Mouse (Mus musculus): Measurements from ENCODE around the gene Mrgpra9. TPM values are rescaled to one million over a fixed set of nuclear protein-coding genes. Genes with fewer than 3 reads are reported as not detected.
"Not testable (repeated sequence)": the region's sequence is repeated elsewhere in the genome, so short reads cannot be mapped to it uniquely, and the experiment has no call there.

The Mrgpra9 gene
- not detected in 2 replicates for polyA plus RNA-seq (2014; fragmentation: Nextera tagmentation; extraction: Ambion mirVana)

DNA sequence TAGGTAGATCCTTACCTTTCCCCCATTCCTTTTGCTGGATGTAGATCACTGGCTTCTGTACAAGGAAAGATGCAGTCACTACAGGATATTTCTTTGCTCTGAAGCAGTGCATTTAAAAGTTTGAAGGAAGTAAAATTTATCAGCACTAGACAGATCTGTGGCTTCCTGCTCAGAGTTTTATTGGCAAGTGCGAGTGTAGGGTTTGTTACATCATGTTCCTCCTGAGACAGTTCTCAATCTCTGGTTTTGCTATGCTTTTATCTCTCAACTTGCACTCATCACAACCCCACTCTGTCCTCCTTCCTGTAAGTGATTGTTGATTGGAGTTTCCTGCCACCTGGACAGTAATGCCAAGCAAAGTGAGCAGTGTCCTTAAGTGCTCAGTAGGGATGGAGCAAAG is at the start of gene Mrgpra9:
Mrgpra9 (minus strand) TSS at position 79 of the 400 bp plus-strand sequence.
- WGBS, result 66% methylated on average over 1 of the region's 1 CpGs
- Histone ChIP-seq H3K4me1 (ENCODE audit: control insufficient read depth, insufficient read depth, low read length) (no peaks in the 10 kb centered on the region), H3K9me3 (ENCODE audit: control insufficient read depth, low read length) (no peaks in the 10 kb centered on the region)

DNA sequence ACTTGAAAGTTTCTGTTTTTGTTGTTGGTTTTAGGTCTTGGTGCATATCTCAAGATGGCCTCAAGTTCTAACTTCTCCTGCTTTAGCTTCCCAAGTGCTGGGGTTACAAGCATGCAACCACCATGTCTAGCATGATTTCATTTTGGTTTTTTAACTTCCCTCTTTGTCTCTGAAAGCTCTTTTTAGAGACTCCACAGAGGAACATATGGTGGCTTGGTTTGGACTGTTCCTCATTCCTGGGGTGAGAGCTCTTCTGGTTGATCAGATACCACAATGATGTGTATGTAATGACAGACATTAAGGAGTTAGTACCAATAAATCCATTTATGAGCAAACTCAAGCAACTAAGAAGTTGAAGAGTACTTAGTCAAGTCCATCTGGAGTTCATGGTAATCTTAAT is 47.0 kb upstream of the Mrgpra9 start:
- H3K27ac ChIP-seq (replicated peaks; ENCODE audit: low read depth, low read length); H3K4me2 ChIP-seq (ENCODE audit: low read length); DNase-seq; H3K9me3 ChIP-seq (ENCODE audit: control insufficient read depth, low read length); H3K27me3 ChIP-seq (ENCODE audit: control insufficient read depth, insufficient read depth, low read length); H3K4me3 ChIP-seq (replicated peaks; ENCODE audit: low read depth, low read length); H3K4me1 ChIP-seq (ENCODE audit: control insufficient read depth, insufficient read depth, low read length); ATAC-seq (ENCODE audit: low FRiP score, low TSS enrichment); H3K9ac ChIP-seq (replicated peaks; ENCODE audit: low read length); H3K36me3 ChIP-seq (ENCODE audit: control insufficient read depth, insufficient read depth, low read length): not testable (repeated sequence)

More for the DNA sequence above, at the start of gene Mrgpra9:
- DNase-seq (no peak), ATAC-seq (ENCODE audit: low FRiP score, low TSS enrichment) (no peak)
- Histone ChIP-seq H3K4me3 (replicated peaks; ENCODE audit: low read depth, low read length) (no peak within 1 kb of the TSS), H3K36me3 (ENCODE audit: control insufficient read depth, insufficient read depth, low read length) (no peaks in the 10 kb centered on the region), H3K27ac (replicated peaks; ENCODE audit: low read depth, low read length) (no peak within 1 kb of the TSS), H3K9ac (replicated peaks; ENCODE audit: low read length) (no peak within 1 kb of the TSS), H3K4me2 (ENCODE audit: low read length) (no peak within 1 kb of the TSS), H3K27me3 (ENCODE audit: control insufficient read depth, insufficient read depth, low read length) (no peaks in the 10 kb centered on the region)

DNA sequence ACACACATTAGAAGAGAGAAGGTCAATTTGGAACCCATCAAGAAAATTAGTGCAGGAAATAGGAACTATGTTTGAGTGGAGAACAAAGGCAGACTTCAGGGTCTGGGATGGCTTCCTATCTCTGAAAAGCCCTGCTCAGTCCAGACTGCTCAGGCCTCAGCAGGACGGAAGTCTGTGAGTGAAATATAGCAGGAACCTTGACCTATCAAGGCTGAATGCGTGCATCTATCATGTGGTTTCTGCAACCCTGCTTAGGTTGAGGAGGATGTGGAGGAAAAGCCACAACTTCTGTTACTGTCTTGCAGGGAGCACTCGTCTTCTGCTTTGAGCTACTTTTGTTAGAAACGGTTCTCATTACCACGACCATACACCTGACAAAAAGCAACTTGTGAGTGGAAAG is 18.9 kb upstream of the Mrgpra9 start:
- H3K27me3 ChIP-seq (ENCODE audit: control insufficient read depth, insufficient read depth, low read length); ATAC-seq (ENCODE audit: low FRiP score, low TSS enrichment); H3K4me2 ChIP-seq (ENCODE audit: low read length); H3K4me1 ChIP-seq (ENCODE audit: control insufficient read depth, insufficient read depth, low read length); H3K27ac ChIP-seq (replicated peaks; ENCODE audit: low read depth, low read length); H3K36me3 ChIP-seq (ENCODE audit: control insufficient read depth, insufficient read depth, low read length); H3K9me3 ChIP-seq (ENCODE audit: control insufficient read depth, low read length); H3K9ac ChIP-seq (replicated peaks; ENCODE audit: low read length); H3K4me3 ChIP-seq (replicated peaks; ENCODE audit: low read depth, low read length); DNase-seq: not testable (repeated sequence)
- 89% methylated on average over 5 of the region's 5 CpGs for WGBS

GRCm38 (mm10) chr7:47244658-47245057 is 8.0 kb downstream of the Mrgpra9 start:
- 75% methylated on average over 3 of the region's 3 CpGs for WGBS
- Histone ChIP-seq H3K27ac (replicated peaks; ENCODE audit: low read depth, low read length) (no peak overlapping the region), H3K9me3 (ENCODE audit: control insufficient read depth, low read length) (no peaks in the 10 kb centered on the region), H3K9ac (replicated peaks; ENCODE audit: low read length) (no peak overlapping the region), H3K4me2 (ENCODE audit: low read length) (no peak overlapping the region), H3K36me3 (ENCODE audit: control insufficient read depth, insufficient read depth, low read length) (no peaks in the 10 kb centered on the region), H3K4me1 (ENCODE audit: control insufficient read depth, insufficient read depth, low read length) (no peaks in the 10 kb centered on the region), H3K4me3 (replicated peaks; ENCODE audit: low read depth, low read length) (no peak overlapping the region), H3K27me3 (ENCODE audit: control insufficient read depth, insufficient read depth, low read length) (no peaks in the 10 kb centered on the region)
- ATAC-seq (ENCODE audit: low FRiP score, low TSS enrichment) (no peak), DNase-seq (no peak)

GRCm38 (mm10) chr7:47204830-47205229 is 47.8 kb downstream of the Mrgpra9 start, which contains the start of gene Mrgpra6:
Mrgpra6 (minus strand) TSS chr7:47204920.
- WGBS, result 74% methylated on average over 4 of the region's 4 CpGs
- DNase-seq (no peak), ATAC-seq (ENCODE audit: low FRiP score, low TSS enrichment) (no peak)
- H3K4me2 ChIP-seq (ENCODE audit: low read length), result no peak within 1 kb of the TSS
- no peak within 1 kb of the TSS for H3K27ac ChIP-seq (replicated peaks; ENCODE audit: low read depth, low read length)
- no peaks in the 10 kb centered on the region for H3K9me3 ChIP-seq (ENCODE audit: control insufficient read depth, low read length)
- no peaks in the 10 kb centered on the region for H3K4me1 ChIP-seq (ENCODE audit: control insufficient read depth, insufficient read depth, low read length)
- H3K4me3 ChIP-seq (replicated peaks; ENCODE audit: low read depth, low read length), result no peak within 1 kb of the TSS
- no peaks in the 10 kb centered on the region for H3K27me3 ChIP-seq (ENCODE audit: control insufficient read depth, insufficient read depth, low read length)
- no peak within 1 kb of the TSS for H3K9ac ChIP-seq (replicated peaks; ENCODE audit: low read length)
- H3K36me3 ChIP-seq (ENCODE audit: control insufficient read depth, insufficient read depth, low read length), result no peaks in the 10 kb centered on the region

DNA sequence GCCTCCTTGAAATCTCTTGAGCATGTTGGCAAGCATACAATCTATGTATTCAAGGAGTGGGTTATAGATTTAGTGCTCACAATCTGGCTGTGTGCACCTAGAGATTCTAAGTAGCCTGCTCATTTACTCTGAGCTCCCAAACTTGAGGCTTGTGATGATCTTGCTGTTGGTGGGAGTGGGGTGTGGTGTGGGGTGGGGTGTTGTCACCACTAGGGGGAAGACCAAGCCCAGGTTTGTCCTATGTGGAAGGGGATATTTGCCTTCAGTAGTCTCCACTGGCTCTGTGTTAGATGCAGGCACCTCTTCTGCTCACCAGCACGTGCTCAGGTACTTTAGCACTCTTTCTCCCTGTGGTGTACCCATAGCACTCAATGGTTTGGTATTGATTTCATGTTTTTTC is 57.4 kb downstream of the Mrgpra9 start:
- Histone ChIP-seq H3K27me3 (ENCODE audit: control insufficient read depth, insufficient read depth, low read length) (no peaks in the 10 kb centered on the region), H3K9me3 (ENCODE audit: control insufficient read depth, low read length) (peaks cover 3% of the 10 kb centered on the region; the same call in 1 of the 2 replicates), H3K9ac (replicated peaks; ENCODE audit: low read length) (no peak overlapping the region), H3K4me2 (ENCODE audit: low read length) (no peak overlapping the region), H3K4me1 (ENCODE audit: control insufficient read depth, insufficient read depth, low read length) (no peaks in the 10 kb centered on the region), H3K36me3 (ENCODE audit: control insufficient read depth, insufficient read depth, low read length) (no peaks in the 10 kb centered on the region), H3K4me3 (replicated peaks; ENCODE audit: low read depth, low read length) (no peak overlapping the region), H3K27ac (replicated peaks; ENCODE audit: low read depth, low read length) (no peak overlapping the region)
- DNase-seq (no peak), ATAC-seq (ENCODE audit: low FRiP score, low TSS enrichment) (no peak)
- 47% methylated on average over 1 of the region's 1 CpGs for WGBS

Other genes with a start within 250 kb of the Mrgpra9 start
- 5.8 and 8.9 TPM in 2 replicates for gene Spty2d1, start 244.4 kb downstream of the Mrgpra9 start, polyA plus RNA-seq (2014; fragmentation: Nextera tagmentation; extraction: Ambion mirVana)
- gene Tmem86a, start 202.2 kb downstream of the Mrgpra9 start, polyA plus RNA-seq (2014; fragmentation: Nextera tagmentation; extraction: Ambion mirVana), result 18.5 and 19.7 TPM in 2 replicates
- 146 and 152 TPM in 2 replicates for gene Ptpn5, start 119.2 kb downstream of the Mrgpra9 start, polyA plus RNA-seq (2014; fragmentation: Nextera tagmentation; extraction: Ambion mirVana)
- not detected in 2 replicates for gene Mrgpra6, start 47.9 kb downstream of the Mrgpra9 start, polyA plus RNA-seq (2014; fragmentation: Nextera tagmentation; extraction: Ambion mirVana)
- gene Mrgpra1, start 101.4 kb upstream of the Mrgpra9 start, polyA plus RNA-seq (2014; fragmentation: Nextera tagmentation; extraction: Ambion mirVana), result not detected in 2 replicates
- not detected in 2 replicates for gene Mrgpra2a, start 199.3 kb upstream of the Mrgpra9 start, polyA plus RNA-seq (2014; fragmentation: Nextera tagmentation; extraction: Ambion mirVana)